Mouse (Mus musculus) kidney, adult 2 months (tissue): ENCODE measurements around the gene Gas2l3.

ENCODE experiments used
- CTCF ChIP-seq: fragments of 200-500 bp; conservative IDR thresholded peaks from 2 replicates; pipeline ENCODE4 v1.5.1; 2011; ENCODE audit warnings: low read depth, mild to moderate bottlenecking, control low read depth, low read length, moderate library complexity, mixed read lengths; ENCODE audit not compliant: insufficient read depth, insufficient read length
- POLR2A ChIP-seq: fragments of 200-500 bp; IDR thresholded peaks from one replicate; pipeline ENCODE4 v1.6.1; 2011; ENCODE audit warnings: low read depth, low read length, control low read depth

GRCm38 (mm10) chr10:89443115-89443622, 598 bp downstream of the Gas2l3 start:
- TF ChIP-seq POLR2A (no peak), CTCF (no peak)
